Comparison of ENCODE assay signal across 8 mouse cellular contexts in the genomic region with DNA sequence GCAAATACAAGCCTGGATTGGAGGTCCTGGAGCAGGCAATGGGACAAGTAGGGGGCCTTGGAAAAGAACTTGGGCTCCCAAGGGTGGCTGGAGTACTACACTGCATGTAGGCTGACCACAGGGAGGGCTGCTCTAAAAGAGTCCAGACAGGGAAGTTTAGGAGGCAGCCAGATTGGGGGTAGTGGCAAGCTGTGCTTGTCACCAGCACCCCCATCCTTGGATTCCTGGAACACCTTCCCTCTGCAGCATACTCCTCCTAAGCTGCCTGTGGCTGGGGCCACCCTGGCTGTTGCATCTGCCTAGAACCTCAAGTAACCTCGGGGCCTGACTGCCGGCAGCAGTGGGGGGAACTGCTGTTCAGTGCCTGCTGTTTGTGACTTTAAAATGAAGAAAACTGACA. TPM values are rescaled to one million over a fixed set of nuclear protein-coding genes. Genes with fewer than 3 reads are reported as not detected.
DNase-seq lines count a peak whose midpoint lies in the region; ATAC-seq and TF ChIP-seq lines count a peak whose summit lies in the region.
"Had no signal": no experiment of that assay in that cellular context is flagged by ENCODE, and none has a peak within 500 bp of the region (broad histone marks: within the 10 kb centered on the region; RNA-seq: fewer than 3 reads in every experiment).

No protein-coding gene starts in this region.

- peak; percentile 16 for DNase-seq in heart, postnatal 4 days
- DNase-seq in heart, postnatal 14 days = no peak
- DNase-seq in CH12.LX (ENCODE audit: extremely low read depth) = no peak
- DNase-seq in midbrain, embryonic 11.5 days (ENCODE audit: low spot score, missing footprints) = no peak
- DNase-seq in urinary bladder, adult 18-20 months (ENCODE audit: low spot score in 2 of 2) = no peak
- DNase-seq in thymus, postnatal 25 days = no peak
- DNase-seq: lung, adult 2 months had no signal

- in situ Hi-C loops in CH12.LX (cut with MboI; ENCODE audit: low pct_ligation_motif_present, low pct_unique_long_range_greater_than_20kb, low sequenced_read_pairs) = no loop called here

- no peak overlapping the region for H3K4me3 ChIP-seq in CH12.LX (replicated peaks in 1 of 3; ENCODE audit: low read depth in 2 of 3, low read length in 2 of 3, poor library complexity in 1 of 3)
- no peak overlapping the region for H3K4me3 ChIP-seq in embryonic facial prominence, embryonic 13.5 days
- no peak overlapping the region for H3K4me3 ChIP-seq in midbrain, embryonic 11.5 days (ENCODE audit: low read depth, low read length)

- no peaks in the 10 kb centered on the region for H3K27me3 ChIP-seq in CH12.LX (replicated peaks)
- H3K27me3 ChIP-seq in embryonic facial prominence, embryonic 13.5 days = no peaks in the 10 kb centered on the region
- no peaks in the 10 kb centered on the region for H3K27me3 ChIP-seq in midbrain, embryonic 11.5 days (ENCODE audit: control insufficient read depth, insufficient read depth, low read length)

- no peak for TF ChIP-seq RAD21 in CH12.LX (IDR thresholded peaks at IDR 0.05; ENCODE audit: low read depth, low read length)

- H3K4me1 ChIP-seq in CH12.LX (ENCODE audit: control insufficient read depth in 1 of 2, insufficient read depth in 2 of 2) = no peaks in the 10 kb centered on the region
- H3K4me1 ChIP-seq in embryonic facial prominence, embryonic 13.5 days = peaks cover 12% of the 10 kb centered on the region
- peaks cover 21% of the 10 kb centered on the region for H3K4me1 ChIP-seq in midbrain, embryonic 11.5 days (ENCODE audit: control insufficient read depth, insufficient read depth, low read length)

- H3K36me3 ChIP-seq in CH12.LX (replicated peaks in 1 of 2; ENCODE audit: control insufficient read depth in 1 of 2, insufficient read depth in 1 of 2, low read length in 1 of 2) = peaks cover 28 to 71% of the 10 kb centered on the region in 2 experiments
- H3K36me3 ChIP-seq in embryonic facial prominence, embryonic 13.5 days = peaks cover 86% of the 10 kb centered on the region
- H3K36me3 ChIP-seq in midbrain, embryonic 11.5 days (ENCODE audit: control insufficient read depth, insufficient read depth, low read length) = peaks cover 49% of the 10 kb centered on the region

- H3K9me3 ChIP-seq in CH12.LX (replicated peaks; ENCODE audit: low read length) = no peaks in the 10 kb centered on the region
- H3K9me3 ChIP-seq in embryonic facial prominence, embryonic 13.5 days = no peaks in the 10 kb centered on the region
- H3K9me3 ChIP-seq in midbrain, embryonic 11.5 days (ENCODE audit: control insufficient read depth, low read length) = no peaks in the 10 kb centered on the region

- no peak for ATAC-seq in embryonic facial prominence, embryonic 13.5 days (ENCODE audit: insufficient number of reproducible peaks, insufficient read depth, low FRiP score, low TSS enrichment, low read depth)
- ATAC-seq in midbrain, embryonic 11.5 days (ENCODE audit: low FRiP score) = no peak

- dilution Hi-C loops in CH12.LX (cut with MboI; ENCODE audit: extremely low pct_ligation_motif_present, extremely low pct_unique_long_range_greater_than_20kb, low sequenced_read_pairs) = no loop called here

- no peaks in the 10 kb centered on the region for H3K79me2 ChIP-seq in CH12.LX (replicated peaks; ENCODE audit: control insufficient read depth, extremely low read depth, insufficient read depth, poor library complexity, severe bottlenecking)

- no peak for TF ChIP-seq CTCF in CH12.LX (conservative IDR thresholded peaks at IDR 0.05 in 1 of 2, IDR thresholded peaks at IDR 0.05 in 1 of 2; ENCODE audit: low read depth in 2 of 2, low read length in 2 of 2)

- H3K9ac ChIP-seq in CH12.LX (ENCODE audit: insufficient read depth, low read depth) = no peak overlapping the region
- 0 out of 2 replicates have a peak overlapping the region, but pooled peaks have one; percentile 32 for H3K9ac ChIP-seq in embryonic facial prominence, embryonic 13.5 days
- peak overlapping the region; percentile 38; the same call in 1 of the 2 replicates for H3K9ac ChIP-seq in midbrain, embryonic 11.5 days (ENCODE audit: low read length)

- no peak for TF ChIP-seq POLR2A in CH12.LX (IDR thresholded peaks at IDR 0.05; ENCODE audit: low read depth, low read length)

- H3K27ac ChIP-seq in CH12.LX (ENCODE audit: insufficient read depth, low read depth) = no peak overlapping the region
- peak overlapping the region; percentile 23 for H3K27ac ChIP-seq in embryonic facial prominence, embryonic 13.5 days
- H3K27ac ChIP-seq in midbrain, embryonic 11.5 days (ENCODE audit: low read depth, low read length) = peak overlapping the region; percentile 16; the same call in 1 of the 2 replicates

- no peak for TF ChIP-seq EP300 in CH12.LX (IDR thresholded peaks at IDR 0.05; ENCODE audit: low read length)

- WGBS in embryonic facial prominence, embryonic 13.5 days = 69% methylated on average over 2 of the region's 2 CpGs
- 69% methylated on average over 2 of the region's 2 CpGs for WGBS in midbrain, embryonic 11.5 days

- intact Hi-C loops in heart, postnatal 14 days (cut with DNase I) = loop anchor here (1.0 to 2.0 kb wide), 2 partner anchors 55 to 59 kb away; no protein-coding TSS in a partner anchor

- H3K4me2 ChIP-seq in CH12.LX (ENCODE audit: insufficient read depth, low read depth, poor library complexity, severe bottlenecking) = no peak overlapping the region
- H3K4me2 ChIP-seq in embryonic facial prominence, embryonic 13.5 days = no peak overlapping the region
- no peak overlapping the region for H3K4me2 ChIP-seq in midbrain, embryonic 11.5 days

TF ChIP-seq in CH12.LX, 34 proteins besides CTCF, POLR2A, EP300 and RAD21:
- TF ChIP-seq POLR2AphosphoS2 (IDR thresholded peaks at IDR 0.05; ENCODE audit: low read depth, low read length) (peak; percentile 19; the same call in 1 of the 2 replicates), JUND (conservative IDR thresholded peaks at IDR 0.05; ENCODE audit: low read depth, low read length) (no peak)

RNA-seq across cellular contexts. Expression of a gene that starts 20.3 kb away (rescaled TPM):
- total RNA-seq in heart, postnatal 4 days (2021) = 10 to 100 TPM; 26.7 to 29.0 TPM
- total RNA-seq in heart, postnatal 14 days (2021) = 10 to 100 TPM; 29.9 to 34.6 TPM
- total RNA-seq in CH12.LX (2012; rRNA removed) = 19.4 and 22.0 TPM in 2 replicates
- total RNA-seq in CH12.LX (2014; rRNA removed) = 14.6 and 15.1 TPM in 2 replicates
- polyA plus RNA-seq in CH12.LX (2012; ENCODE audit: insufficient read length, low read depth) = 24.1 and 32.2 TPM in 2 replicates
- 14.9 and 17.7 TPM in 2 replicates for polyA plus RNA-seq in embryonic facial prominence, embryonic 13.5 days (2015; fragmentation: Nextera tagmentation; extraction: Ambion mirVana)
- polyA plus RNA-seq in midbrain, embryonic 11.5 days (2014; fragmentation: Nextera tagmentation; extraction: Ambion mirVana) = 21.0 and 22.7 TPM in 2 replicates

RNA-seq across cellular contexts. Expression of a gene that starts 20.8 kb away (rescaled TPM):
- total RNA-seq in heart, postnatal 4 days (2021) = 100 to 1,000 TPM; 116 to 122 TPM
- 100 to 1,000 TPM; 119 to 127 TPM for total RNA-seq in heart, postnatal 14 days (2021)
- 81.3 and 84.8 TPM in 2 replicates for total RNA-seq in CH12.LX (2012; rRNA removed)
- total RNA-seq in CH12.LX (2014; rRNA removed) = 91.6 and 98.9 TPM in 2 replicates
- 69.7 and 74.0 TPM in 2 replicates for polyA plus RNA-seq in CH12.LX (2012; ENCODE audit: insufficient read length, low read depth)
- 73.9 and 78.8 TPM in 2 replicates for polyA plus RNA-seq in embryonic facial prominence, embryonic 13.5 days (2015; fragmentation: Nextera tagmentation; extraction: Ambion mirVana)
- 50.8 and 52.5 TPM in 2 replicates for polyA plus RNA-seq in midbrain, embryonic 11.5 days (2014; fragmentation: Nextera tagmentation; extraction: Ambion mirVana)

RNA-seq across cellular contexts. Expression of a gene that starts 57.9 kb away (rescaled TPM):
- 10 to 100 TPM; 43.5 to 44.2 TPM for total RNA-seq in heart, postnatal 4 days (2021)
- 10 to 100 TPM; 17.9 to 21.6 TPM for total RNA-seq in heart, postnatal 14 days (2021)
- total RNA-seq in CH12.LX (2012; rRNA removed) (2.9 and 7.5 TPM in 2 replicates), CH12.LX (2014; rRNA removed) (1.1 and 3.3 TPM in 2 replicates)
- polyA plus RNA-seq in CH12.LX (2012; ENCODE audit: insufficient read length, low read depth) = 3.5 and 3.9 TPM in 2 replicates
- polyA plus RNA-seq in embryonic facial prominence, embryonic 13.5 days (2015; fragmentation: Nextera tagmentation; extraction: Ambion mirVana) = 30.8 and 33.6 TPM in 2 replicates
- polyA plus RNA-seq in midbrain, embryonic 11.5 days (2014; fragmentation: Nextera tagmentation; extraction: Ambion mirVana) = 66.9 and 71.0 TPM in 2 replicates

RNA-seq across cellular contexts. Expression of a gene that starts 58.0 kb away (rescaled TPM):
- total RNA-seq in heart, postnatal 4 days (2021) = 10 to 100 TPM; 47.0 to 48.8 TPM
- 10 to 100 TPM; 91.6 to 98.4 TPM for total RNA-seq in heart, postnatal 14 days (2021)
- total RNA-seq in CH12.LX (2012; rRNA removed) = 9.6 and 11.2 TPM in 2 replicates
- 3.1 and 3.8 TPM in 2 replicates for total RNA-seq in CH12.LX (2014; rRNA removed)
- polyA plus RNA-seq in CH12.LX (2012; ENCODE audit: insufficient read length, low read depth) = 10.8 and 13.2 TPM in 2 replicates
- polyA plus RNA-seq in embryonic facial prominence, embryonic 13.5 days (2015; fragmentation: Nextera tagmentation; extraction: Ambion mirVana) = 27.6 and 30.6 TPM in 2 replicates
- polyA plus RNA-seq in midbrain, embryonic 11.5 days (2014; fragmentation: Nextera tagmentation; extraction: Ambion mirVana) = 38.9 and 39.2 TPM in 2 replicates
